Comparison of ENCODE assay signal across 11 mouse cellular contexts in genomic region chr14:72877132-72877531, GRCm38 (mm10).
"Had no signal": no experiment of that assay in that cellular context is flagged by ENCODE, and none has a peak within 500 bp of the region (broad histone marks: within the 10 kb centered on the region; RNA-seq: fewer than 3 reads in every experiment).

No protein-coding gene starts in this region.

- H3K4me2 ChIP-seq: limb, embryonic 13.5 days; midbrain, embryonic 13.5 days had no signal

- H3K4me3 ChIP-seq: layer of hippocampus, adult 2 months; limb, embryonic 13.5 days; midbrain, embryonic 13.5 days had no signal

- H3K9me3 ChIP-seq: limb, embryonic 13.5 days; midbrain, embryonic 13.5 days had no signal

- DNase-seq: kidney, postnatal 10 days; kidney, postnatal 4 days; left cerebral cortex, postnatal 4 days; lung, adult 18-20 months; right cerebral cortex, postnatal 14 days; thymus, adult 18-20 months; thymus, postnatal 14 days had no signal

- H3K4me1 ChIP-seq: limb, embryonic 13.5 days; midbrain, embryonic 13.5 days had no signal

- H3K36me3 ChIP-seq: limb, embryonic 13.5 days; midbrain, embryonic 13.5 days had no signal

- ATAC-seq: midbrain, embryonic 13.5 days had no signal

- H3K27me3 ChIP-seq: limb, embryonic 13.5 days; midbrain, embryonic 13.5 days had no signal

- H3K9ac ChIP-seq: limb, embryonic 13.5 days; liver, embryonic 14.5 days; midbrain, embryonic 13.5 days had no signal

- H3K27ac ChIP-seq: layer of hippocampus, adult 2 months; limb, embryonic 13.5 days; liver, embryonic 14.5 days; midbrain, embryonic 13.5 days had no signal
